Mouse (Mus musculus) stomach, postnatal 0 days (tissue): ENCODE data around the gene Tmem94. TPM values are rescaled to one million over a fixed set of nuclear protein-coding genes. Genes with fewer than 3 reads are reported as not detected.

ENCODE experiments used
- ATAC-seq: fragments of 200-750 bp; cut with Nextera tagmentation; 2 replicates; pipeline ENCODE4 v1.8.0; 2017; ENCODE audit not compliant: low FRiP score, low TSS enrichment
- DNase-seq: peaks from one replicate; pipeline ENCODE4 v3.0.0-alpha.2; 2016; ENCODE audit warnings: low spot score
- H3K27ac ChIP-seq: fragments of 300-500 bp; sonication (generic); replicated peaks from 2 replicates; pipeline ENCODE4 v1.5.1; 2014; ENCODE audit warnings: mild to moderate bottlenecking, control low read depth
- H3K27me3 ChIP-seq: fragments of 300-500 bp; sonication (generic); 2 replicates; pipeline ENCODE4 v1.6.1; 2014; ENCODE audit warnings: low read length; ENCODE audit not compliant: control insufficient read depth, insufficient read depth
- H3K36me3 ChIP-seq: fragments of 300-500 bp; sonication (generic); 2 replicates; pipeline ENCODE4 v1.6.1; 2014; ENCODE audit warnings: low read length, mixed read lengths; ENCODE audit not compliant: control insufficient read depth, insufficient read depth
- H3K4me1 ChIP-seq: fragments of 300-500 bp; sonication (generic); replicated peaks from 2 replicates; pipeline ENCODE4 v1.6.1; 2014; ENCODE audit warnings: antibody characterized with exemption; ENCODE audit not compliant: control insufficient read depth, insufficient read depth
- H3K4me2 ChIP-seq: fragments of 300-500 bp; sonication (generic); replicated peaks from 2 replicates; pipeline ENCODE4 v1.6.1; 2014; ENCODE audit warnings: low read depth, mild to moderate bottlenecking, control low read depth, moderate library complexity
- H3K4me3 ChIP-seq: fragments of 300-500 bp; sonication (generic); 2 replicates; pipeline ENCODE4 v1.5.1; 2014; ENCODE audit warnings: low read depth, low read length, control low read depth
- H3K9ac ChIP-seq: fragments of 300-500 bp; sonication (generic); 2 replicates; pipeline ENCODE4 v1.6.1; 2014; ENCODE audit warnings: mild to moderate bottlenecking, low read length, control low read depth, mixed read lengths
- H3K9me3 ChIP-seq: fragments of 300-500 bp; sonication (generic); 2 replicates; pipeline ENCODE4 v1.6.1; 2016; ENCODE audit warnings: low read length; ENCODE audit not compliant: control insufficient read depth
- CTCF ChIP-seq: IDR thresholded peaks from 2 replicates; pipeline ENCODE4 v1.5.1; 2016; ENCODE audit warnings: antibody characterized with exemption, low read depth, mild to moderate bottlenecking, moderate library complexity
- EP300 ChIP-seq: optimal IDR thresholded peaks from 2 replicates; pipeline ENCODE3; 2016; ENCODE audit warnings: antibody characterized with exemption
- WGBS: fragments of 180-500 bp; shearing (Covaris S2); extraction: QIAGEN DNeasy Blood & Tissue Kit; methylation state at CpG from one replicate; pipeline ENCODE4 v1.1.7; 2014; 5-methylcytosine and 5-hydroxymethylcytosine counted together
- microRNA-seq: library from miRNA; unstranded; fragments of <30 nt; microRNA quantifications from one replicate; pipeline ENCODE4, GENCODE M21; 2016
- polyA plus RNA-seq: library from polyadenylated mRNA; unstranded; fragments of >200 nt; fragmentation: Nextera tagmentation; extraction: Ambion mirVana; gene quantifications from 2 replicates; pipeline ENCODE4 v1.2.1, GENCODE M21; 2015

Tmem94 gene
- polyA plus RNA-seq, 1 experiment from 2014 or later = 8.2 TPM

DNA sequence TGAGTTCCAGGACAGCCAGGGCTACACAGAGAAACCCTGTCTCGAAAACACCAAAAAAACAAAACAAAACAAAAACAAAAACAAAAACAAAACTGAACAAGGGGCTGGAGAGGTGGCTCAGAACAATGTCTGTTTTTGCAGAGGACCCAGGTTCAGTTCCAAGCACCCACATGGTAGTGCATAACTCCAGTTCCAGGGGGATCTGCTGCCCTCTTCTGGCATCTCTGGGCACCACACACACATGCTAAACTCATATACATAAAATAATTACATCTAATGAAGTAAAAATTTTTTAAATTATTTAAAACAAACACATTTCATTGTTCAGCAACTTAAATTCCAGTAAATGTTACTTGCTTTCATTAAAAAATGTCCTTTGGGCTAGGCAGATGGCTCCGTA is 80.6 kb downstream of the Tmem94 start:
- no peaks in the 10 kb centered on the region for H3K27me3 ChIP-seq
- no peak for ATAC-seq
- H3K9me3 ChIP-seq = no peaks in the 10 kb centered on the region
- no peak overlapping the region for H3K9ac ChIP-seq
- H3K27ac ChIP-seq = no peak overlapping the region
- H3K4me2 ChIP-seq = no peak overlapping the region
- WGBS = 98% methylated on average over 2 of the region's 2 CpGs
- TF ChIP-seq EP300 (no peak), CTCF (peak; percentile 44)
- peaks cover 12% of the 10 kb centered on the region for H3K36me3 ChIP-seq
- H3K4me3 ChIP-seq = no peak overlapping the region
- no peak for DNase-seq
- peaks cover 2% of the 10 kb centered on the region; the same call in 1 of the 2 replicates for H3K4me1 ChIP-seq

Small RNA genes lying within 50 kb of the gene (microRNA-seq; reads per million reads assigned to microRNA genes)
- not detected for gene Mir5621

Other genes starting within 250 kb of the Tmem94 start
- gene Sumo2, start 229.2 kb upstream of the Tmem94 start, polyA plus RNA-seq = 533 and 539 TPM in 2 replicates
- gene Nup85, start 201.0 kb upstream of the Tmem94 start, polyA plus RNA-seq = 44.6 and 47.2 TPM in 2 replicates
- gene Mrps7, start 161.5 kb upstream of the Tmem94 start, polyA plus RNA-seq = 52.6 and 58.4 TPM in 2 replicates
- gene Gga3, start 161.4 kb upstream of the Tmem94 start, polyA plus RNA-seq = 5.2 TPM in 2 replicates
- gene Mif4gd, start 152.5 kb upstream of the Tmem94 start, polyA plus RNA-seq = 48.9 and 52.3 TPM in 2 replicates
- gene Slc25a19, start 137.1 kb upstream of the Tmem94 start, polyA plus RNA-seq = 12.5 and 14.0 TPM in 2 replicates
- 54.2 and 58.8 TPM in 2 replicates for gene Grb2, start 56.8 kb upstream of the Tmem94 start, polyA plus RNA-seq
- 6.6 and 8.6 TPM in 2 replicates for gene Caskin2, start 48.2 kb downstream of the Tmem94 start, polyA plus RNA-seq
- 18.8 and 20.1 TPM in 2 replicates for gene Tsen54, start 49.3 kb downstream of the Tmem94 start, polyA plus RNA-seq
- gene Llgl2, start 58.6 kb downstream of the Tmem94 start, polyA plus RNA-seq = 58.4 and 63.5 TPM in 2 replicates
- 16.0 and 18.2 TPM in 2 replicates for gene Myo15b, start 93.0 kb downstream of the Tmem94 start, polyA plus RNA-seq
- 16.8 and 17.9 TPM in 2 replicates for gene Smim5, start 134.5 kb downstream of the Tmem94 start, polyA plus RNA-seq
- gene Smim6, start 146.6 kb downstream of the Tmem94 start, polyA plus RNA-seq = 184 and 185 TPM in 2 replicates
- 23.6 and 27.0 TPM in 2 replicates for gene Sap30bp, start 167.8 kb downstream of the Tmem94 start, polyA plus RNA-seq
- 7.2 and 8.1 TPM in 2 replicates for gene Recql5, start 168.0 kb downstream of the Tmem94 start, polyA plus RNA-seq
- 12.7 and 14.6 TPM in 2 replicates for gene Itgb4, start 209.3 kb downstream of the Tmem94 start, polyA plus RNA-seq
- 119 and 126 TPM in 2 replicates for gene Galk1, start 247.3 kb downstream of the Tmem94 start, polyA plus RNA-seq